Mouse (Mus musculus) testis, postnatal 14 days (tissue): ENCODE measurements around the gene Arhgap5.

Source experiments
- DNase-seq: peaks from one replicate; pipeline ENCODE4 v3.0.0; 2021; ENCODE audit warnings: low spot score

Arhgap5 gene

DNA sequence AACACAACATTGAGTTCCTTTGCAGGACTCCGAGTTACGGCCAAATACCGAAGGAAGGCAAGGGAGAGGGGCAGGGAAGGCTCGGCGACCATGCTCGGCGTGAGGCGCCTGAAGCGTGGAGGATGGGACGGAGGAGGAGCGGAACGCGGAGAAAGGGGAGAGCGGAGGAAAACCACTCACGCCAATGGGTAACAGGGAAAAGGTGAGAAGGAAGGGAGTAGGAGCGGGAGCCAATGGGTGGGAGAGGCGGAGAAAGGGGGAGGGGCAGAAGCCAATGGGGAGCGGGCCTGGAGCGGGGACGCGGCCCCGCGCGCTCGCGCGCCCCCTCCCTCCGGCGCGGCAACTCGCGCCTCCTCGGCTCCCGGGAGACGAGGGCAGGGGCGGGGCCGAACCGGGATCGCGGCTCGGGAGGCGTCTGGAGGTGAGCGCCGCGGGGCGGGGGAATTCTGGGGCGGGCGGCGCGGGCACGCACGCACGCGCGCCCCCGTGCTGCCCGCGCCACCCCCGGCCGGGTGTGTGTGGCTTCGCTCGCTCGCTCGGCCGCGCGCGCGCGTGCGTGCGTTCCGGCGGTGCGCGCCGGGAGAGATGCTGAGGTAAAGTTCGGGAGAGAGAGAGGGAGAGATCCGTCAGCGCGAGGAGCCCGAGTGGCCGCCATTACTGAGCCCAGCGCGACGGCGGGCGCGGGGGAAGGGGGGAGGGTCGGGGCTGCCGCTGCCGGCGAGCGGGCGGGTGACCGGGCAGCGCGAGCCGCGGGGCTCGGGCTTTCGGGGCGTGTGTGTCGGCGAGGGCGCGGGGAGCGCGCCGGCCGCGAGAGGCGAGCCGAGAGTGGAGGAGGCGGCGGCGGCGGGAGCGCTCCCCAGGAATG is at the start of gene Arhgap5:
TSS of gene Arhgap5 (plus strand) at position 517 of the 865 bp plus-strand sequence.
- peak; percentile 94 for DNase-seq

DNA sequence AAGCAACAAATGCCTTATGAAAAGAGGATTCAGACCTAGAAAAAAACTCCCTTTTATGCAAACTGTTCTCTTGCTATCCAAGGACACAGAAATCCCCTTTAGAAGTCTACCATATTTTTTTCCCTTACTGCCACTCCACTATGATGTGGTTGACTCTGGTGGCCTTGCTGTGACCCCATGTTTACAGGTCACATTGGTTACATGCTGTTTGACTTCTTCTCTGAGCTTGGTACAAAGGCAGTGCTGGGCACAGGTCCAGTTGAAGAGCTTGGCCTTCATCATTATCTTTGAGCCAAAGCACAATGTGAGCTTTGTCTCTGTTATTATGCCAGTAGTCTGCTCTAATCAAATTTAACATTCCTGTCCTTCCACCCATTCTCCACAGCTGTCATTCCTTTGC is 39.2 kb upstream of the Arhgap5 start:
- peak; percentile 85 for DNase-seq

- DNase-seq, result no peak
Observed at GRCm38 (mm10) chr12:52471621-52472020, 32.2 kb upstream of the Arhgap5 start.

- DNase-seq, result no peak
Observed at GRCm38 (mm10) chr12:52473988-52474968, 29.5 kb upstream of the Arhgap5 start.

GRCm38 (mm10) chr12:52476036-52476435 is 27.7 kb upstream of the Arhgap5 start:
- no peak for DNase-seq

GRCm38 (mm10) chr12:52478611-52479010 is 25.2 kb upstream of the Arhgap5 start:
- no peak for DNase-seq

DNA sequence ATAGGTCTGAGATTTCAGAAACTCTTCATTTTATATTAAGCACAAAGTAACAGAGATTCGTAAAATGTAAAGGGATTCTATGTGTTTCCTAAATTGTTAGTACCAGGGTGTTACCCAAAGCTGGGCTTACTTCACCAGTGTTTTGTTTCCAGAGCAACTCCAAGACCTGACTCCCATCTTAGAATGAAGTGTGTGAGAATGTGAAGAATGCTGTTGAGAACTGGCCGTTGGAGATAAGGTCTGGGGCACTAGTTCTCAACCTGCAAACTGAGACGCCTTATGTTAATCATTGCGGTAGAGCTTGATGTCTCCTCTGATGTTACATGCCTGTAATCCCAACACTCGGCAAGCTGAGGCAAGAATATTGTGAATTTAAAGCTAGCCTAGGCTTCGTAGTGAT is 24.4 kb upstream of the Arhgap5 start:
- DNase-seq, result no peak

DNA sequence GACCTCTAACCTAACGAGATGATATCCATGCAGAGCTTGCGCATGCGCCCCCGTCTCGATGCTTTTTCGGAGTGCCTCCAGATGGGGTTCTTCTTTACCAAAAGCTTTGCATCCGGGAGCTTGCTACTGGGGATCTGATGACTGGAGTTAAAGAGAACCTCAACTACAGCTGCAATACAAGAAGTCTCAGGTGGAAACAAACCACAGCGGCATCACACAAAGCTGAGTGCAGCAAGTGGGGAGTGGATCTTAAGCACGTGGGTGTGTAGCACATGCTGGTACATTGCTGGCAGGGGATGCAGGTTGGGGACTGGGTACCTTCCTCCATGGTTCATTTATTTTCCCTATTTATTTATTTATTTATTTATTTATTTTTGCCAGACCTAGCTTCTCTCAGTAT is 22.9 kb upstream of the Arhgap5 start:
- DNase-seq, result no peak

DNA sequence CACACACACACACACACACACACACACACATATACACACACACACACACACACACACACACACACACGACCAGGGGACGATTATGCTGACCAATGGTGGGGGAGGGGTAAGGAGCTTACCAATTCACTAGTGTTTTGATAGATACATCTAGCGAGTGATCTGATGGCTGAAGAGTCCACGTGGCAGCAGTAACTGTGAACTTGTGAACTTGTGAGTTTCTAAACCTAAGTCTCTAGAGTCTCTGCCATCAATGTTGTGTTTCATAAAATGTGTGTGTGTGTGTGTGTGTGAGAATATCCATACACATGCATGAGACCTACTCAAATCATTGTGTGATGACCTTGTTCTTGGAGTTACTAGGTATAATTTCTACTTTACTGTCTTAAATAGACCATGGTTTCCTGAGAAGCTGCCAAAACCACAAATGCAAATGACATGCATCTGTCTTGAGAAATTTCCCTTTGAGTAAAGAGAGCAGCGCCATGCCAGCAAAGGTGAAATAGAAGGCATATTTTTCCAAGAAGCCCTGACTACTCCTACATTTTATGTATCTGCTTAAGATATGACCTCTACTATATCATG is 21.7 kb upstream of the Arhgap5 start:
- no peak for DNase-seq

GRCm38 (mm10) chr12:52483219-52483618 is 20.6 kb upstream of the Arhgap5 start:
- DNase-seq, result no peak

GRCm38 (mm10) chr12:52488266-52488975 is 15.4 kb upstream of the Arhgap5 start:
- no peak for DNase-seq

DNA sequence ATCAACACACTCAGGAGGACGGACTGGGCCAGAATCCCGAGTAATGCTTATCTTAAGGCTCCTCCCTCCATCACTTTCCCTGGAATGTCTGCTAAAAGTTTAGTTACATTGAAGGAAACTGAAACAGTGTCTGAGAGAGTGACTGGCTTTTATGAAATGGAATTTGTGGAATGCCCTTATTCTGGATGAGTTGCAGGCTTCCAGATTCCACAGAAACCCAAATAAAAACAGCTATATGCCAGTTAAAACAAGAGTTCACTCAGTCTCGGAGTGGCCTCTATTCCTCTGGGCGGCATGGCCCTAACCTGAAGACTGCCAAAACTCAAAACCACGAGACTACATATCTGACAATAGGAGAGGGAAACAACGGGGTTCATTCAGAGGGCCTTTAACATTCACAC is 10.5 kb upstream of the Arhgap5 start:
- DNase-seq, result no peak

DNA sequence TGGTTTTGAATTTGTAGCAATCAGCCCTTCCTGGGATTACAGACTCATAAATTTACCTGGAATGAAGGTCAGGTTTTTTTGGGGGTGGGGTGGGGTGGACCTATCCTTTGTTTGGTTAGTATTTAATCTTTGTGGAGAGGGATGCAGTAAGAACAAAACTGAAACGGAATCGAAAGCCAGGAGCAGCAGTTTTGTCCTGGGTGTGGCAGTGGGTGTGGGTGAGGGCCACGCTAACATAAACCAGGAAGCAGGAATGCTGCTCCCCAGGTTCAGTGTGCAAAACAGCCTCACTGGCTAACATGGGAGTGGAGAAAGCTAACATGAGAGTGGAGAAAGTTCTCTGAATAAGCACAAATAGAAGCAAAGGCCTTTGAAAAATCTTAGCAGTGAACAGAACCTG is 6.6 kb upstream of the Arhgap5 start:
- DNase-seq, result no peak

GRCm38 (mm10) chr12:52500915-52501833 is 2.6 kb upstream of the Arhgap5 start:
- no peak for DNase-seq

GRCm38 (mm10) chr12:52502161-52502560 is 1.6 kb upstream of the Arhgap5 start:
- no peak for DNase-seq

DNA sequence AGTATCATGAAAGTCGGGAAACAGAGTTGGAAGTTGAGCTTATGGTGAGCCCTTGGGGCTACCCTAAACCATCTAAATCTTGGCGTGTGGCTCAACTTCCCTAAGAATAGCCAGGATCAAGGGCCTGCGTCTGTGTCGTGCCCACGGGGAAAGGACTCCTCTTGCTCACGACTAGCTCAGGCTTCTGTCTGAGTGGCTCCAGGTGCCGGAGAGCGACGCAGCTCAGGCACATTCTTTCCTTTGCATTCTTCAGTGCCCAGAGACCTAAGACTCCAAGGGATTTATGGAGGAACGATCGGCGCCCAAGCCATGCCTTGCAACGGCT is 679 bp upstream of the Arhgap5 start:
- DNase-seq, result no peak

DNA sequence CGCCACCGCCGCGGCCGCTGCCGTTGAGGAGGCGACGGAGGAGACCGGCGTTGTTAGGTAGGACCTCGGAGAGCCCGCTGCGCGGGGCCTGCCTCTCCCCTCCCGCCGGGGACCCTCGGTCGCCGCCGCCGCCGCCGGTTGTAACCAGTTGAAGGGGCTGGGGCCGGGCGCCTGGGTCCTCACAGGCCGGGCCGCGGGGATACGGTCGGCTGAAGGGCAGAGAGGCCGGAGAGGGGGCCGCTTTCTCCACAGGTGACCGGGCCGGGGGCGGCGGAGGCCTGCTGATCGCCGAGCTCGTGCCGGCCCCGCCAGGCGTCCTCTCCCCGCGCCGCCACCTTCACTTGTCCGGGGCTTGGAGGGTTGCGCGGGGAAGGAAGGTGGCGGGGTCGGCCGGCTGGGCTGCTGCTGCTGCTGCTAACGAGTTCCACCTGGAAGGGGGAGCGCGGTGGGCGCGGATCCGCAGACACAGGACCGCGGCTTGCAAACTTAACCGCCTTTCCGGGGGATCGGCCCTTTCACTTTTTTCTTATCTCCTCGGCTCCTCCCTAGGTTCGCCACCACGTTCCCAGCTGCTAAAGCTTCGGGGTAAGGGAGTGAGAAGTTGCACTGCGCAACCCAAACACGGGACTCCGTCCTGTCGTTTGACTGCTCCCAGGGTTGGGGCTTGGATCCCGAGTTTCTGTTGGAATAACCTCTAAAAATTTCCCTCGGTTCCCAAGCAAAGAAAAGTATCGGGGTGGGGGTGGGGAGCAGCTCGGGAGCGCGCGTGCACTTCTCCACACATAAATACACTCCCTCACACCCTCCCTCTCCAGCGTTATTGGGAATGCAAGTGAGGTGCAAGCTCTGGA is 784 bp downstream of the Arhgap5 start:
- peak; percentile 82 for DNase-seq

DNA sequence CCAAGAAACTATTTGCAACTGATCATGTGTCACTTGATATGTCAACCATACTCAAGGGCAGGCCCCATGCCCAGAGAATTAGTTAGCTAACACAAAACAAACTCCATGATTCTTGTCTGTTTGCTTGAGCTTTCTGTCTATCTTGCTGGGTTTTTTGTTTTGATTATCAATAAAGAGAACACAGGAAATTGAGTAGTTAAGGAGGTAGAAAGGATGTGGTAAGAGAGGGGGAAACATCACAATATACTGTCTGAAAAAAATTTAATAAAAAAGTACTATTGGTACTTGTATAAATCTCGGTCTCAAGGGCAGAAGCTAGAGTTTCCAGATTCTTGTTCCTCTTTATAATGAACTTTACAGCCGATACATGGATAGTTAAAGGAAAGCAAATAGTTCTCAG is 20.9 kb downstream of the Arhgap5 start:
- DNase-seq, result no peak

DNA sequence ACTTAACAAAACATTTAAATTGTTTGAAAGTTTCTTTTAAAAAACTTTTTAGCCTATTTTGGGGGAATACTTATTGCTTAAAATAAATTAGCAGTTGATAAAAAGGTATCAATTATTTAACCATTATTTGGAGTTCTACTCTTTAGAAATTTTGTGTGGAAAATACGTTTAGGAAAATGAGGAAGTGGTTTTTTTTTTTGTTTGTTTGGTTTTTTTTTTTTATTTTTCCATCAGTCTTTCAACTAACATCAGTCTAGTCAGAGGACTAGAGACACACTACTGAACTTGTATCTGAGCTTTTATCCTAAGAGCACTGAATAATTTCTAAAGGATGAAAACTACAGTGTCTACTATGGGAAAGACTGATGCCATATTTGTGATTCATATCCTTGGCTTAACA is 21.7 kb downstream of the Arhgap5 start:
- no peak for DNase-seq

DNA sequence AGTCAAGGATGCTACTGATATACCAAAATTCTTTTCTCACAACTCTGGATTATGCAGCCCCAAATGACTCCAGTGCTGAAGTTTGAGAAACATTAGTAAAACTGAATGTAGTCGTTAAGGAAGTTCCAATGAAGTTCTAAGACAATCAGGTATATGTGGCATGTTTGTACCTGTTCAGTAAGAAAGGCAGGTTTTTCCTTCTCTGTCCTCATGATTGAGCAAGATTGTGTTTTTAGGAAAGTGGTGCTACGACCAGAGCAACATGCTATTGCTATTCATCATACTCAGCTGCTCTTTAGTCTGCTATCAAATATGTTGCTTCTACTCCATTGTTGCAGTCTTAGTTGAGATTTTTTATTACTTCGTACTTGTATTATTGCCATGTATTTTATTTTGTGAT is 26.0 kb downstream of the Arhgap5 start:
- no peak for DNase-seq
